11 mouse cellular contexts compared by ENCODE assay signal in the genomic region with DNA sequence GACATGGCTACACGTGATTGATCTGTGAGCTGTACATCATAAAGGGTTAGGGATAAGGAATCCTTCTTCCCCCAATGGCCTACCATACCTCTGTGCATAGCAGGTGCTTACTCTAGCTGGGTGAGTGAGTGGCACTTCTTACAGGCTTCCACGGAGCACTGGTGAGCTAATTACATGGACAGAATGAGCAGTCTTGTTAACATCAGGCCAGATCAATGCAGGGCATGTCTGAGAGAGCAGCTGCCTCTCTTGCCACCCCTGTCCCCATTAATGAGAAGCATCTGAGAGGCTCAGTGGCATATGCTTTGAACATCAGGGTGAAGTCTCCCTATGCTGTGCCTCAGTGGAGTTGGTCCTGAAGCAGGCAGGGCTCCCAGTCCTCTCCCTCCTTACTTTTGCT.
"Had no signal": no experiment of that assay in that cellular context is flagged by ENCODE, and none has a peak within 500 bp of the region (broad histone marks: within the 10 kb centered on the region; RNA-seq: fewer than 3 reads in every experiment).

No protein-coding gene starts in this region.

- DNase-seq: kidney, postnatal 10 days; kidney, postnatal 4 days; left cerebral cortex, postnatal 4 days; lung, adult 18-20 months; right cerebral cortex, postnatal 14 days; thymus, postnatal 36 days had no signal

- H3K4me3 ChIP-seq: layer of hippocampus, adult 2 months; limb, embryonic 13.5 days; neural tube, embryonic 12.5 days; stomach, embryonic 15.5 days had no signal

- H3K9me3 ChIP-seq: neural tube, embryonic 12.5 days; stomach, embryonic 15.5 days had no signal

- H3K4me2 ChIP-seq: limb, embryonic 13.5 days; neural tube, embryonic 12.5 days; stomach, embryonic 15.5 days had no signal

- H3K36me3 ChIP-seq: limb, embryonic 13.5 days; neural tube, embryonic 12.5 days; stomach, embryonic 15.5 days had no signal

- H3K4me1 ChIP-seq: neural tube, embryonic 12.5 days; stomach, embryonic 15.5 days had no signal

- H3K27me3 ChIP-seq: limb, embryonic 13.5 days; neural tube, embryonic 12.5 days; stomach, embryonic 15.5 days had no signal

- H3K27ac ChIP-seq: layer of hippocampus, adult 2 months; limb, embryonic 13.5 days; liver, embryonic 14.5 days; neural tube, embryonic 12.5 days; stomach, embryonic 15.5 days had no signal

- H3K9ac ChIP-seq: limb, embryonic 13.5 days; liver, embryonic 14.5 days; neural tube, embryonic 12.5 days; stomach, embryonic 15.5 days had no signal
